ENCODE assay signal across 8 mouse cellular contexts in genomic region chr4:86611524-86612288, GRCm38 (mm10). TPM values are rescaled to one million over a fixed set of nuclear protein-coding genes. Genes with fewer than 3 reads are reported as not detected.
A peak's percentile ranks its signal among the peaks of the same experiment; 100 is the strongest.
DNase-seq lines count a peak whose midpoint lies in the region; ATAC-seq lines count a peak whose summit lies in the region.

Haus6 (minus strand) TSS chr4:86612055.

- H3K36me3 ChIP-seq in intestine, embryonic 14.5 days (ENCODE audit: control insufficient read depth, insufficient read depth, low read length): peaks cover 10% of the 10 kb centered on the region

- H3K4me2 ChIP-seq in intestine, embryonic 14.5 days (ENCODE audit: low read length): peak within 1 kb of the TSS; percentile 62

- peak; percentile 83 to 86 for DNase-seq in adrenal gland, adult 18-20 months (ENCODE audit: low spot score in 2 of 2)
- peak; percentile 97 for DNase-seq in embryo, embryonic 11 days
- peak; percentile 90 for DNase-seq in gastrocnemius, postnatal 25 days
- DNase-seq in intestine, embryonic 14.5 days (ENCODE audit: low spot score): peak; percentile 90
- peak; percentile 94 to 97 for DNase-seq in left cerebral cortex, postnatal 14 days (ENCODE audit: low spot score in 2 of 2)
- DNase-seq in mesoderm, embryonic 11.5 days (ENCODE audit: low read depth, low spot score): peak; percentile 98
- DNase-seq in right cerebral cortex, postnatal 36 days (ENCODE audit: low spot score in 2 of 2): peak; percentile 91 to 95
- DNase-seq in yolk sac, embryonic 10.5 days (ENCODE audit: low spot score): peak; percentile 92

- peak within 1 kb of the TSS; percentile 95 for H3K4me3 ChIP-seq in intestine, embryonic 14.5 days (ENCODE audit: low read depth, low read length)

- peak; percentile 99 for ATAC-seq in intestine, embryonic 14.5 days (replicated peaks; ENCODE audit: low FRiP score, low TSS enrichment, low read depth)

- peaks cover 4% of the 10 kb centered on the region for H3K4me1 ChIP-seq in intestine, embryonic 14.5 days (replicated peaks; ENCODE audit: control insufficient read depth, insufficient read depth, low read length)

- intact Hi-C loops in left cerebral cortex, postnatal 14 days (cut with DNase I): loop anchor here (1.0 to 5.0 kb wide), 2 partner anchors 36 to 86 kb away; partner anchors contain the start of gene Rraga

- no peaks in the 10 kb centered on the region for H3K27me3 ChIP-seq in intestine, embryonic 14.5 days (replicated peaks; ENCODE audit: control insufficient read depth, insufficient read depth, low read length)

- H3K27ac ChIP-seq in intestine, embryonic 14.5 days (ENCODE audit: low read depth): peak within 1 kb of the TSS; percentile 77

- under 1% methylated on average over 59 of the region's 59 CpGs for WGBS in intestine, embryonic 14.5 days

- no peaks in the 10 kb centered on the region for H3K9me3 ChIP-seq in intestine, embryonic 14.5 days (ENCODE audit: control insufficient read depth, low read length)

- peak within 1 kb of the TSS; percentile 76 for H3K9ac ChIP-seq in intestine, embryonic 14.5 days (ENCODE audit: low read length)

RNA-seq across cellular contexts. Expression of gene Haus6, which starts in this region (rescaled TPM):
- 1 to 10 TPM; 5.7 to 5.9 TPM for total RNA-seq in adrenal gland, adult 18-20 months (2021)
- total RNA-seq in gastrocnemius, postnatal 25 days (2021): 1 to 10 TPM; 4.8 to 5.5 TPM
- 18.3 and 20.4 TPM in 2 replicates for polyA plus RNA-seq in intestine, embryonic 14.5 days (2014; fragmentation: Nextera tagmentation; extraction: Ambion mirVana)
- total RNA-seq in left cerebral cortex, postnatal 14 days (2021): 1 to 10 TPM; 6.6 to 6.8 TPM

Comparison
In these comparisons a context has a peak if more than half of its experiments do, and no peak if none do; other contexts are left out.
1. Peak in every context shown above with its lines: DNase-seq, ATAC-seq, H3K4me3 ChIP-seq and H3K27ac ChIP-seq.